Mouse (Mus musculus) stomach, postnatal 0 days (tissue): ENCODE data around the gene Ncaph.
"Not testable (repeated sequence)": the region's sequence is repeated elsewhere in the genome, so short reads cannot be mapped to it uniquely, and the experiment has no call there.

Experiments used
- CTCF ChIP-seq: IDR thresholded peaks from 2 replicates; pipeline ENCODE4 v1.5.1; 2016; ENCODE audit warnings: antibody characterized with exemption, low read depth, mild to moderate bottlenecking, moderate library complexity
- EP300 ChIP-seq: optimal IDR thresholded peaks from 2 replicates; pipeline ENCODE3; 2016; ENCODE audit warnings: antibody characterized with exemption

- peak; percentile 72 for TF ChIP-seq CTCF
- TF ChIP-seq EP300 = not testable (repeated sequence)
Observed at GRCm38 (mm10) chr2:127166261-127166660, 32.5 kb upstream of the Ncaph start.
